Mouse (Mus musculus): ENCODE measurements around the gene Coro2a.
"Not testable (repeated sequence)": the region's sequence is repeated elsewhere in the genome, so short reads cannot be mapped to it uniquely, and the experiment has no call there.

Coro2a gene

DNA sequence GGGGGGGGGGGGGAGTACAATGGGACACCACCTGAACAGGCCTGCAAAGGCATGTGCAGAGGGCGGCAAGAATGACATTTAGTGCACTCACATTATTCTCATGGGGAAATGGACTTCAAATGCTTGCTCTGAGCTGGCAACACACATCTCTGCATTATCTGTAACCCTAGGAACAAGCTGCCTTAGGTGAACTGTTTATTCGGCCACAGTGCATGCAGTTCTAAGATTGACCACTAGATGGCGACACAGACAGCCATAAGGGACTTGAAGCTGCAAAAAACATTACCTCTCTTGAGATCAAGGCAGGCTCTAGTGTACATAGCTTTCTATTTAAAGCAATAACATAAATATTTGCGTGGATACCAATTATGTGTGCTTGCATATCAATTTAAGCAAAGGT lies 9.2 kb upstream of the Coro2a start:
- peak; percentile 68 to 80 for DNase-seq

DNA sequence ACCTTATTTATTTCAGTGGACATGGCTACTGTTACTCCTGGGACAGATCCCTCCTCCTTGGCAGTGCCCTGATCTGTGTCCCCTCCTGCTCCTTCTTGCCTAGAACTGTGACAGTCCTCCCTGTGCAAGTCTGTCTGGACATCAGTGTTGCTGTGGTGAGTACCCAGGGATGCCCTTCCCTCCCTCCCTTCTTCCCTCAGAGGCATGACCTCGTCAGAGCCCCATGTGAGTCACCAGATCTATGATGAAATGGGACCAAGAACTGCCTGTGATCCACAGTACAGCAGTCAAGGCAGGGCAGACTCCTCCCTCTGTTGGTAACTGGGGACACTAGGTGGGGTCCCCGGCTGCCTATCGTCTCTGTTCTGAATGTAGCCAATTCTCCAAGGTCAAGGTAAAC lies 5.6 kb upstream of the Coro2a start:
- DNase-seq, result no peak

DNA sequence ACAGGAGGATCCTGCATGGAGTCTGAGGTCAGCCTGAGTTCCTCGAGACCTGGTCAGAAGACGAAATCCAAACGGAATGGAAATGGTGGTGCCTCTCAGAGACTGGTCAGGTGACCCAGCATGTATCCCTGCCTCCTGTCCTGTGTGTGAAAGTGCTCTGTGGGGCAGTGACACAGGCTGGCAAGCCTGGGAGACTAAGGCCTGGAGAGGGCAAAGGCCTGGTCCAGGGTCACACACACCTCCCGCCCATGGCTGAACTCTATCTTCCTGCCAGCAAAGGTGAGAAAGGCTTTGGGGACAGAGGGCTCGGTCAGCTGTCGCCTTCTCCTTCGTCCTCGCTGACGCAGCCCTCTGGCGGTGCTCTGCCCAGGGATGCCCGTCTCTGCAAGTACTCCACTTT lies 3.4 kb upstream of the Coro2a start:
- no peak for DNase-seq

DNA sequence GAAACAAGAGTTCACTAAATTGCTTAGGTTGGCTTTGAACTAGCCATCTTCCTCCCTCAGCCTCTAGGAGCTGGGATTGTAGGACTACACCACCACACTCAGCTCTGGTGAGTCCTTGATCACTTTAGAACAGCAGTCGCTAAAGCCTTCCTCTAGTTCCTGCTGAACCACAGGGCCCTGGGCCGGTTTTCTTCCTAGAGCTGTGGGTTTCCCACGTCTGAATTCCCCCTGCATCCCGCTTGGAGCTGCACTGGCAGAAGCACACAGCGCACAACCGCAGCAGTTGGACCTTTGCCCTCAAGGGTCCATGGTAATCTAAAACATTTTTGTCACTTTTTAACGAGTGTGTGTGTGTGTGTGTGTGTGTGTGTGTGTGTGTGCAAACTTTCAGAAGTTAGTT lies 702 bp upstream of the Coro2a start:
- DNase-seq, result peak in 1 of 2 experiments; percentile 6

DNA sequence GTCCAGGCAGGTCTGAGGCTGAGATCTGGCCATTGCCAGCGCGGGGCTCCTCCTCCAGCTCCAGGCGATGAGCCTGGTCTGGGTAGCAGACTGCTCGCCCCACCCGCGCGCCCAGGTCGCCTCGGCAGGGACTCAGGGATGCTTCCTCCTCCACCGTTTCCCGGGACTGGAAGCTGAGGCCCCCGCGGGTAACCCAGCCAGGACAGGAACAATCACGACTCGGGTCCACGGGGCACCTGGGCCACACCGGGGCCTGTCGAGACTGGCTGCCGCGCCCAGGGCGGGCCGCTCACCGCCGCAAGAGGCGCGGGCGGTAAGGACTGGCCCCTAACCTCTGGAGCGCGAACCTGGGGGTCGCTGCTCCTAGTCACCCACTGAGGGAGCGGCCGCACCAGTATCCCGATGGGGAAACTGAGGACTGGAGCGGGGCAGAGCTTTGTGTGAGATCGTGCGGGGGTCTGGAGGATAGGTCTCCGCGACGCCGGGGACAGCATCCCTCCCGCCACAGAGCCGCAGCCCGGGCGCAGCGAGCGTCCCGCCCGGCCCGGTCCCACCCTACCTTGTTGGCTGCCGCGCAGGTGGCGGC lies 651 bp downstream of the Coro2a start:
- DNase-seq, result peak in 1 of 2 experiments; percentile 28

DNA sequence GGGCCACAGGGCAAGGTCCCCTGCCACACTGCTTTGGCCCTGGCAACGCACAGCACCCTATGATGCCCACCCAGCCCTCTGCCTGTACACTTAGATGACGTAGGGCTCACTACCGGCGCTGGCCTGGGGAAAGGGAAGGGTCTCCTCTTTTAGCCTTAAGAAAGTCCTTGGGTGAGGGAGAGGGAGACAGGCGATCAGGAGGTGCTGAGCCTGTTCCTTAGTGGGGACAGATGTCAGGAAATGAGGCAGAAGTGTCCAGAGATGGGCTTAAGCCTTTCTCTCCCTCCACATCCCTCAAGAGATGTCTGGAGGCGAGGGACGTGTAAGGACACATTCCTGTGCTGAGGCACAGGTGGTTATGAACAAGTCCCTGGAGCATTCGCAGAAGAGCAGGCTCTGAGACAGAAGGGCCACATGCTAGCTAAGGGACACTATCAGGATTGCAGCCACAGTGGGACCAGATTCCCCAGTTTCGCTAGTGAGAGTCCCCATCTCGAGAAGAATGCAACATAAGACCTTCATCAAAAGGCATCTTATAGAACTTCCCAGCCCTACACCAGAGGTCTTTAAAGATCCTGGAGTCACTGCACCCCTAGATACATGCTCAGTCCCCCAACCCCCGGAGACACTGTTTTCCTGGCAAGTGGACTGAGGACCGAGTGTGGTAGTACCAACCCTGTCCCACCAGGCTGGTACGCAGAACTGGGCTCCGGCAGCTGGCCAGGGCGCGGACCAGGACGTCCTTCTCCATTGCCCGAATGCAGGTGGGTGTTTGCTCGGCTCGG lies 1.3 kb downstream of the Coro2a start:
- DNase-seq, result peak in 1 of 2 experiments; percentile 1

DNA sequence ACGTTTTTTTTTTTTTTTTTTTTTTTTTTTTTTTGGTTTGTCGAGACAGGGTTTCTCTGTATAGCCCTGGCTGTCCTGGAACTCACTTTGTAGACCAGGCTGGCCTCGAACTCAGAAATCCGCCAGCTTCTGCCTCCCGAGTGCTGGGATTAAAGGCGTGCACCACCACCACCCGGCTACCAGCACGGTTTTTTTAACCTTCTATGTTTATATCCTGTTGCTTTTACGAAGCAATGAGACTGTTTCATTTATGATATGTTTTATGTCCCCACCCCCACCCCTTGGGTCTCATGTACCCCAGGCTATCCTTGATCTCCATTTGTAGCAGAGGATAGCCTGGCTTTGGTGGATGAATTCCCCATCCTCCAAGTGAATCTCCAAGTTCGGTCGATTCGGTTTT lies 2.4 kb downstream of the Coro2a start:
- DNase-seq, result not testable (repeated sequence)

DNA sequence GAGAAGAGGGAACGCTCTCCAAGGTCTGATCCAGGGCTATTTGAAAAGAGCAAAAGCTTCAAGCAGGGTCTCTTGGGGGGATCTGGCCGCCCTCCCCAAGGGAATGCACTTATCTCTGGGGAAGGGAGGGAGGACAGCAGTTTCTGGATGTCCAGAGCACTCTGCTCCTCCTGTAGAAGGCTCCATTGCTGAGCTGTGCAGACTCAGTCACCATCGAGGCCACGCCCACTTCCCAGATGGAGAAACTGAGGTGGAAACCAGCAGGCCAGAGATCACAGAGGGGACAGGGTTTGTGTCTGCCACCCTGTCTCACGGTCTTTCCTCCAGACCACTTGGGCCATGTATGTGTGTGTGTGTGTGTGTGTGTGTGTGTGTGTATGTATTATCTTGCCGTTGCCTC lies 3.0 kb downstream of the Coro2a start:
- DNase-seq, result peak in 1 of 2 experiments; percentile 17

DNA sequence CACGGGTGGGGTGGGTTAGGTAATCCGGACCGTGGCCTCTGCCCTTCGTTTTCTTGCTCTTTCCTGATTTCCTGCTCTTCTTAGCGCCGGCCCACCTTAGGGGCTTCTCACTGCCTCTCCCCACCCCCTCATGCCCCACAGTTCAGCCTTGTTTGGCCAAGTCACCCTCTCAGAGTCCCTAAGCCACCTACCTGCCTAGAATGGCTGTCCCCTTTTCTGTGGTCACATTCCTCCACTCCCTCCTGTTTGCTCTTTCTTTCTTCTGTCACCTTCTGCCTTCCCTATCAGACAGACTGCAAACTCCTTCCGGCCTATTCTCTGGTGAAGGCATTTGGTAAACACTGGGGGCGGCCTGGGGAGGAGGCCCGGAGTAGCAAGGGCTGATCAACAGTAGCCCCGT lies 3.9 kb downstream of the Coro2a start:
- peak in 1 of 2 experiments; percentile 10 for DNase-seq

DNA sequence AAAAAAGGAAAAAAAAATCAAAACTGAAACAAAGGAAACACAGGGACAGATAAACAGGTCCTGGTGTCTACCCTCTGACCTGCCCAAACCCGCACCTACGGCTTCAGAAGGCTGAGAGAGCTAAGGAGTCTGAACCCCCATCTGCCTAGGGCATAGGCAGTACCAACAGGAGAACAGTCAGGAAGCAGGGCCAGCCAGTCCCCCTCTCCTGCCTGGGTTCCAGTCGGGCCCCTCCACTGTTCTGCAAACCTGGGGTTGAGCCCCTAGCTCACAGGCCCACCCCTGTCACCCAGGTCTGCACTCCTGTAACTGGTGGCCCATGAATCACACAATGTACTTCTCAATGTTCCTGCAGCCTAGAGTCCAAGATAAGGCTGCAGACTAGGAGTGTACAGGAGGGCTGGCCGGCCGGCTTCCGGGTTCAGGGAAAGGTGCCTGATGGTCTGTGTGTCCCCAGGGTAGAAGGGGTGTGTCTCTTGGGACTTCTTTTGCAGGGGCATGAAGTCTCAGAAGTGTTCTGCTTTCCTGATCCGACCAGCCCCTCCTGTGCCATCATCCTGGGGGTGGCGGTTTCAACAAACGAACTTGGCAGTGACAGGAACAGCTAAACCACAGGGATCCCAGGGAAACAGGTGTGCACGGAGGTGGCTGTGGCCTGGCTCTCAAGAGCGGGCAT lies 4.6 kb downstream of the Coro2a start:
- DNase-seq, result peak in 1 of 2 experiments; percentile 26

DNA sequence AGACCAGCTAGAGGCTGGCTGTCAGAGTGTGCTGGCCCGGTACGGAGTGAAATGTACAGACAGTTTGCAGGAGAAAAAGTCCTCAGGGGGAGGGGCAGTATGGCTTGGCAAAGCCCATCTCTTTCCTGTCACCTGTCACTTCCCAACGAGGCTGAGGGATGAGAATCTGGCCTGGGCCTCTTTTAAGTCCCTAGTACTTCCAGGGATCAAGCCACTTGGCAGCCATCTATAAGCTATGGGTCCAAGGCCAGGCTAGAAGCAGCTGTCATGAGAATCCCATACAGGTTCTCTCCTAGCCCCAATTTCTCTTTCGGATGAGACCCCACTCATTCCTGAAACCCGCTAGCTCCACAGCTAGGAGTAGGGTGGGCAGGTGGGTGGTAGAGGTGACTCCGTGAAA lies 5.6 kb downstream of the Coro2a start:
- no peak for DNase-seq

DNA sequence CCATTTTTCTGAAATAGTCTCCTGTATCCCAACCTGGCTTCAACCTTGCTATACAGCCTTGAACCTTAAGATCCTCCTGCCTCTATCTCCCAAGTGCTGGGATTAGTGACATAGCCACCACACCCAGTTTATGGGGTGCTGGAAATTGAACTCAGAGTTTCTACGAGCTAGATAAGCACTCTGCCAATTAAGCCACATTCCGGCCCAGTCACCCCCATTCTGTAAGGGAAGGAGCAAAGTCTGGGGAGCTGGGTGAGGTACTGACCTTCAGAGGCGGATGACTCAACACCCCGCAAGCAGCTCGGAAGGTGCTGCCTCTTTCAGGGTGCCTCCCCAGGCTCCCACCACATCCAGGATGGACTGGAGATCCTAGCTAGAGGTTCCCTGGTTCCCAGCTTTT lies 7.9 kb downstream of the Coro2a start:
- peak in 1 of 2 experiments; percentile 2 for DNase-seq

DNA sequence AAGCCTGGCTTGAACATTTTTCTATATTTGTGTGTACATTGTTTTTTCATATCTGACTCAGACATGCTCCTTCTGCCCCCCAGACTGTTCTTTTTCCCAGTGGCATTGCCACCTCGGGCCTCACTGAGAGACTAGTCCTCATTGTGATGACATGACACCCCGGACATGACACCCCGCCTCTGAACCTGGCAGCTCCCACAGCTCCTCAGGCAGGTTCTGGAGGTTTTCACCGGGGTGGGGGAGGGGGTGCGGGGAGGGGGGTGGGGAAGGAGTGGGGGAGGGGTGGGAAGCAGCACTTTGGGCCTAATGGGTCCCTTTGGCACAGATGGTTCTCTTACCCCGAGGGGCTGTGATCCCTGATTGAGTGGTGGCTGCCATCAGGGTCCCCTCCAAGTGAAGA lies 8.5 kb downstream of the Coro2a start:
- no peak for DNase-seq

DNA sequence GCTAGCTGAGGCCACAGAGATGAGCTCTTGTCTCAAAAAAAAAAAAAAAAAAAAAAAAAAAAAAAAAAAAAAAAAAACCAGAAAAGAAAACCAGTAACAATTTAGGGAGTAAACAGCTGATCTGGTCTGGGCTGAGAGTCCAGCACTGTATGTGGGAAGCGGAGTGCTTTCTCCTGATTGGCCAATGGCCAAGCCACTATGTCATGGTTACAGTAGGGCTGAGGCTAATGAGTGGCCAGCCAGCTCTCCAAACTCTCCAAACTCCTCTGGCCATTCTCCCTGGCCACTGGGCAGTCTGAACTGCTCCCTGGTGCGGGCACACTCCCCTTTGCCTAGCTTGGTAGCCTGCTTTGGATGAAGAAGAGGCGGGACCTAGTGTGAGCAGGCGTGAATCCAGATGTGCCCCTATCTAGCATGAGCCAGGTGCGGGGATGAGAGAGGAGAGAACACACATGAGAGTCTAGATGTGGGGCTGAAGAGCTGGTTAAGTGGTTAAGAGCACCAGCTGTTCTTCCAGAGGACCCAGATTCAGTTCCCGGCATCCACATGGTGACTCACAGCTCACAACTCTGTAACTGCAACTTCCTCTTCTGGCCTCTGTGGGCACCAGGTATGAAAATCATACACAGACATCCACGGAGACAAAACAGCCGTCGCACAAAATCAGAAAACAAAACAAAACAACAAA lies 10.0 kb downstream of the Coro2a start:
- DNase-seq, result peak in 1 of 2 experiments; percentile 40

DNA sequence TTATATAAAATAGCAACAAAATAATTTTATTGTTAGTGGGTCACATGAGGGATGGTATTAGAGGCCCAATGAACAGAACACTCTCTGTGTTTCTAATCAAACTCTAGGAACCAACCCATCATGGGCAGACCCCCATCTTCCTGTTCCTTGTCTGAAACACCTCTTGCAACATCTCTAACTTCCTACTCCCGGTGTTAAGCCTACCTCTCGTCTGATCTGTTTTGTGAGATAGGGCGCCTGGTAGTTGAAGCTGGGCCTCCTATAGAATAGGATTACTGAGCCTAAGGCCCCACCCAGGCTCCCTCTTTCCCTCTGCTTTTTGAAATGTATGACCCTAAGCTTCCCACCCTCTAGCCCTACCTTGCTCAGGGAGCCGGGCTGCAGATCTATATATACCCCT lies 11.2 kb downstream of the Coro2a start:
- DNase-seq, result no peak

DNA sequence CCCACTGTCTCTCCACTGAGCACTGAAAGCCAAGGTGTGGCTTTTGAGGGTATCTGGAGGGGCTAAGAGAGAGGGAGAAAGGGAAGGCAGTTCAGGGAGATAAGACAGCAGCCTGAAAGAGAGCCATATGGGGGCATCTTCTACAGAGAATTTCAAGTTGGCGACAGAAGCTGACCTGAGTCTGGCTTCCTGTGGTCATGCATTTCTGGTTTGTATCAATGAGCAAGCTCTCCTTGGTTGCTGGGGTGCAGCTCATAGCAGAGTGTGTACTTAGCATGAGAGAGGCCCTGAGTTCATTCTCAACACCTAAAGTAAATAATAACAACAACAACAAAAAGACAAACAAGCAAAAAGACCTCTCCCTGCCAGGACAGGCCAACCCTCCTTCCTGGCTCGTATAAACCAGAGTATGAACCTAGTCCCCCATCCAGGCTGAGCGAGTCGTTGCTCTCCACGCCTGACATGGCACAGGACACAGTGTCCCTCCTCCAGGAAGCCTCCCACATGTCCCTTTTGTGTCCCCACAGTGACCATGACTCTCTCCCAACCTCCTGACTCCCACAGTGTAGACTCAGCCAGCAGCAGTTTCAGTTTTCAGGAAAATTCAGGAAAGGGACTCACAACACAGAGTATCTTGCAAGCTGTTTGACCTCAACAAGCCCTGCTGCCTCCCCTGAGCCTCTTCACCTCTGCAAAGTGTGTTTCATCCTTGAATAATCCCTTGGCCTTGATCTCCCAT lies 11.9 kb downstream of the Coro2a start:
- no peak for DNase-seq

DNA sequence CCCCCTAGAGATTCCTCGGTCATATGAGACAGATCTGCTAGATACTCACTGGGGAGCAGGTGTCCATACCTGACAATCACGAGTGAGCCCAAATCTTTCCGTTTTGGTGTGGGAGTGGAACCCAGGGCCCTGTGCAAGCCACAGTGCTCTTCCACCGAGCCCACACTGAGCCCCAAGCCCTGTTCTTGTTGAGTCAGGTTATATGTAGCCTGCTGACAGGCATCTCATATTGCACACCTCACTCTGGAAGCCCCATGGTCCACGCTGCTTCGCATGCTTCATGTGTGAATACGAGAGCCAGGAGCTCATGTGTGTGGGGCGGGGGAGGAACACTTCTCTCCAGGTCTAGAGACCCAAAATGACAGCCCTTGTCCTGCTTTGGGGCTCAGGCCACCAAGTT lies 12.9 kb downstream of the Coro2a start:
- DNase-seq, result no peak

DNA sequence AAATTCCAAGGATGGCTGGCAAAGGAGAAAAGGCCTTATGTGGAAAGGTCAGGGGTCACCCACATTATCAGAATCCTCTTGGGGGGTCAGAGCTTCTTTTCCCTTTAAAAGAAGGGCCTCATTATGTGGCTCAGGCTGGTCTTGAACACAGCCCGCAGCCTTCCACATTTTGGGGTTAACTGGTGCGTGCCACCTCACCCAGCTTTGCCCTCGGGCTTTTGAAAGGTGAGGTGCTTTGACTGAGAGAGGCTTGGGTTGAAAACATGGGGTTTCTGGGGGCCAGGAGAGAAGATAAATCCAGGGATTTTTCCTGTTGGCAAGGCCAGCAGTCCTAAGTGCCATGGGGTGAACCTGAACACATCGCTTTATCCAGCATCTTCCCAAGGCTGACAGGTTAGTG lies 15.5 kb downstream of the Coro2a start:
- DNase-seq, result no peak

DNA sequence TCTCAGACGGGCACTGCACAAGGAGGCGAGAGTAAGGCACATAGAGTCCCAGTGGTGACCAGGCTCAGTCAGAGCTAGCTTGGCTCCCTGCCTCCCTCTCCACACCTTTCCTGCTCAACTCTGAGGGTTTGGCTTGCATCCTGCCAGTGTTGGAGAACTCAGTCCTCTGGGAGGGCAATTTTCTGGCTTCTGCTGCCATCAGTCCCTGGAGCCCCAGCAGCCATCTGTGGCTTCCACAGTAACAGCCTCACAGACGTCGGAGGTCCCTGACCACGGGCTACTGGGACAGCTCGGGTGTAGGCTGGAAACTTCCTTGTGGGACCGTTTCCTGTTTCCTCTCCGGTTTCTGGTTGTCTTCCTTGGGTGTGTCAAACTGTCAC lies 16.2 kb downstream of the Coro2a start:
- DNase-seq, result no peak

DNA sequence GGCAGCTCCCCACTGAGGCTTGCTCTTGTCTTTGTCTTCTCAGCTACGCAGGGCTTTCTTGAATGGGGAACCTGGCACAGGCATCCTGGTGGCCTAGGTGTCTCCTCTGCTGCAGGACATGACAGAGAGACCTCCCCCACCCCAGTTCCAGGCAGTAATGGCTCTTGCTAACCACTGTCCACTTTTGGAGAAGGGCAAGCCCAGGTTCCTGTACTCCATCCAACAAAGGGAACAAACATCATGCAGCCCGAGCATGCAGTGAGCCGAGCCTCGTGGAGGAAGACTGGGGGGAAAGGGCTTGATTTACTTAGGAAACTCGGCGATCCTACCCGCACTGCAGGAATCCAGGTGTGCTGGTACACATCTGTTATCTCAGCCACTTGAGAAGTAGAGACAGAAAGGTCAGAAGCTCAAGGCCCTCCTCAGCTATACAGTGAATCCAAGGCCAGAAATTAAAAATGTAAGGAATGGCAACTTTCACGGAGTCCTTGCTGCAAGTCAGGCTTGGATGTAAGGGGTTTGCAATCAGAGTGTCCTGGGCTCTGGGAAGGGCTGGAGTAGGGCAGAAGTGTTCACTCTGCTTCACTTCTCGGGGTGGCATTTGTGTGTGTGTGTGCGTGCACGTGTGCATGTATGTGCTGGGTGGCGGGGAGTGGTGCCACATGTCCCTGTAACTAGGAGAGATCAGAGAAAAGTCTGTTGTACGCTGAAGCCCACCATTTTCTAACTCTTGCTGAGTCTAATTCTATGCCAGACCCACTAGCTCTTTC lies 16.8 kb downstream of the Coro2a start:
- no peak for DNase-seq

DNA sequence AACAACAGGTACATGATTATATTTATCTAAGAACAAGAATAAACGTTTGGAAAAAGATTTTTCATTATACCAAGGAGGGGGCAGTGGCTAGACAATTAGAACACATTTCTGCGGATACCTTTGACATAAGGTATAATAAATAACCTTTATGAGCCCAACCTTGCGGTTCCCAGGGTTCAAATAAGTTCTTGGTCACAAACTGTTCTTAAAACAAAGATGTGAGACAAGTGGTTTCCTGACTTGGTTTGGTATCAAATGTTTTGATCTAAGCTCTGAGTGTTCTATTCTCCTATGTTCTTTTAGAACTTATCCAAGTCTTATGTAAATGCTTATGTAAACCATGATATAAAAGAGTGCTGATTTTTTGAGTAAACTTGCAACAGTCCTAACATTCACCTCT lies 17.5 kb downstream of the Coro2a start:
- not testable (repeated sequence) for DNase-seq

DNA sequence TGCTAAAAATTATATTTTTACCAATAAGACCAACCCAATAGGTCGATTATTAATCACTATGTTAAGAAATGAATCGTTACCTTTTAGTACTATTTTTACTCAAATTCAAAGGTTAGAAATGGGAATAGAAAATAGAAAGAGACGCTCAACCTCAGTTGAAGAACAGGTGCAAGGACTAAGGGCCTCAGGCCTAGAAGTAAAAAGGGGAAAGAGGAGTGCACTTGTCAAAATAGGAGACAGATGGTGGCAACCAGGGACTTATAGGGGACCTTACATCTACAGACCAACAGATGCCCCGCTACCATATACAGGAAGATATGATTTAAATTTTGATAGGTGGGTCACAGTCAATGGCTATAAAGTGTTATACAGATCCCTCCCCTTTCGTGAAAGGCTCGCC lies 17.9 kb downstream of the Coro2a start:
- DNase-seq, result not testable (repeated sequence)
